Mouse (Mus musculus) kidney, embryonic 15.5 days (tissue): Measurements from ENCODE around the gene Sel1l2. TPM values are rescaled to one million over a fixed set of nuclear protein-coding genes. Genes with fewer than 3 reads are reported as not detected.

Source experiments
- ATAC-seq: fragments of 200-750 bp; cut with Nextera tagmentation; replicated peaks from 2 replicates; pipeline ENCODE4 v1.8.0; 2017; ENCODE audit warnings: moderate TSS enrichment; ENCODE audit not compliant: low FRiP score
- H3K27ac ChIP-seq: fragments of 300-500 bp; sonication (generic); 2 replicates; pipeline ENCODE4 v1.5.1; 2015; ENCODE audit warnings: mild to moderate bottlenecking, inconsistent platforms
- H3K27me3 ChIP-seq: fragments of 300-500 bp; sonication (generic); 2 replicates; pipeline ENCODE4 v1.6.1; 2015; ENCODE audit warnings: inconsistent platforms
- H3K36me3 ChIP-seq: fragments of 300-500 bp; sonication (generic); 2 replicates; pipeline ENCODE4 v1.6.1; 2015; ENCODE audit warnings: inconsistent platforms
- H3K4me1 ChIP-seq: fragments of 300-500 bp; sonication (generic); 2 replicates; pipeline ENCODE4 v1.6.1; 2015; ENCODE audit warnings: inconsistent platforms
- H3K4me2 ChIP-seq: fragments of 300-500 bp; sonication (generic); 2 replicates; pipeline ENCODE4 v1.6.1; 2015; ENCODE audit warnings: moderate library complexity, mild to moderate bottlenecking, inconsistent platforms
- H3K4me3 ChIP-seq: fragments of 300-500 bp; sonication (generic); replicated peaks from 2 replicates; pipeline ENCODE4 v1.5.1; 2015; ENCODE audit warnings: mild to moderate bottlenecking, inconsistent platforms
- H3K9ac ChIP-seq: fragments of 300-500 bp; sonication (generic); 2 replicates; pipeline ENCODE4 v1.6.1; 2015; ENCODE audit warnings: mild to moderate bottlenecking, inconsistent platforms
- H3K9me3 ChIP-seq: fragments of 300-500 bp; sonication (generic); replicated peaks from 2 replicates; pipeline ENCODE4 v1.6.1; 2016; ENCODE audit warnings: inconsistent platforms
- WGBS: fragments of 180-500 bp; shearing (Covaris S2); methylation state at CpG from one replicate; pipeline ENCODE4 v1.1.7; 2015; ENCODE audit warnings: mixed read lengths; 5-methylcytosine and 5-hydroxymethylcytosine counted together
- polyA plus RNA-seq: library from polyadenylated mRNA; unstranded; fragments of >200 nt; fragmentation: Nextera tagmentation; extraction: Ambion mirVana; gene quantifications from 2 replicates; pipeline ENCODE4 v1.2.1, GENCODE M21; 2015

The Sel1l2 gene
- not detected in 2 replicates for polyA plus RNA-seq

GRCm38 (mm10) chr2:140389525-140389924, at the start of gene Sel1l2:
Gene Sel1l2, minus strand, starts transcription at chr2:140389706.
- Histone ChIP-seq H3K27ac (no peak within 1 kb of the TSS), H3K9me3 (no peaks in the 10 kb centered on the region), H3K4me3 (no peak within 1 kb of the TSS), H3K36me3 (no peaks in the 10 kb centered on the region), H3K4me1 (peaks cover under 1% of the 10 kb centered on the region; the same call in 1 of the 2 replicates), H3K27me3 (no peaks in the 10 kb centered on the region), H3K4me2 (no peak within 1 kb of the TSS), H3K9ac (no peak within 1 kb of the TSS)
- WGBS = 29% methylated on average over 4 of the region's 4 CpGs
- no peak for ATAC-seq

- Histone ChIP-seq H3K9me3 (no peaks in the 10 kb centered on the region), H3K4me3 (no peak overlapping the region), H3K27ac (no peak overlapping the region), H3K27me3 (no peaks in the 10 kb centered on the region), H3K4me2 (no peak overlapping the region), H3K9ac (no peak overlapping the region), H3K36me3 (no peaks in the 10 kb centered on the region), H3K4me1 (no peaks in the 10 kb centered on the region)
- no peak for ATAC-seq
- 79% methylated on average over 4 of the region's 4 CpGs for WGBS
These were observed 49.6 kb upstream of the Sel1l2 start for GRCm38 (mm10) chr2:140439081-140439480.

GRCm38 (mm10) chr2:140427283-140427682, 37.8 kb upstream of the Sel1l2 start:
- Histone ChIP-seq H3K9me3 (no peaks in the 10 kb centered on the region), H3K4me3 (no peak overlapping the region), H3K4me2 (no peak overlapping the region)

GRCm38 (mm10) chr2:140425844-140426243, 36.3 kb upstream of the Sel1l2 start:
- Histone ChIP-seq H3K4me3 (no peak overlapping the region), H3K27ac (no peak overlapping the region), H3K9ac (no peak overlapping the region), H3K36me3 (no peaks in the 10 kb centered on the region), H3K27me3 (no peaks in the 10 kb centered on the region), H3K4me1 (no peaks in the 10 kb centered on the region), H3K9me3 (no peaks in the 10 kb centered on the region), H3K4me2 (no peak overlapping the region)
- no peak for ATAC-seq

More at GRCm38 (mm10) chr2:140427283-140427682, 37.8 kb upstream of the Sel1l2 start:
- no peaks in the 10 kb centered on the region for H3K27me3 ChIP-seq
- H3K9ac ChIP-seq = no peak overlapping the region
- 0 out of 2 replicates have a peak, but pooled peaks have one; percentile 40 for ATAC-seq
- H3K27ac ChIP-seq = no peak overlapping the region
- H3K4me1 ChIP-seq = no peaks in the 10 kb centered on the region
- WGBS = 16% methylated on average over 4 of the region's 4 CpGs
- H3K36me3 ChIP-seq = no peaks in the 10 kb centered on the region

- H3K9me3 ChIP-seq = no peaks in the 10 kb centered on the region
- H3K27ac ChIP-seq = no peak overlapping the region
- H3K36me3 ChIP-seq = no peaks in the 10 kb centered on the region
- peak overlapping the region; percentile 88 for H3K4me3 ChIP-seq
- ATAC-seq = peak; percentile 71
- peaks cover 8% of the 10 kb centered on the region for H3K4me1 ChIP-seq
- H3K4me2 ChIP-seq = peak overlapping the region; percentile 90
- WGBS = under 1% methylated on average over 40 of the region's 58 CpGs
- 0 out of 2 replicates have a peak, but pooled peaks cover 10% of the 10 kb centered on the region for H3K27me3 ChIP-seq
- H3K9ac ChIP-seq = peak overlapping the region; percentile 66
These were observed 6.3 kb upstream of the Sel1l2 start for GRCm38 (mm10) chr2:140395744-140396231.

DNA sequence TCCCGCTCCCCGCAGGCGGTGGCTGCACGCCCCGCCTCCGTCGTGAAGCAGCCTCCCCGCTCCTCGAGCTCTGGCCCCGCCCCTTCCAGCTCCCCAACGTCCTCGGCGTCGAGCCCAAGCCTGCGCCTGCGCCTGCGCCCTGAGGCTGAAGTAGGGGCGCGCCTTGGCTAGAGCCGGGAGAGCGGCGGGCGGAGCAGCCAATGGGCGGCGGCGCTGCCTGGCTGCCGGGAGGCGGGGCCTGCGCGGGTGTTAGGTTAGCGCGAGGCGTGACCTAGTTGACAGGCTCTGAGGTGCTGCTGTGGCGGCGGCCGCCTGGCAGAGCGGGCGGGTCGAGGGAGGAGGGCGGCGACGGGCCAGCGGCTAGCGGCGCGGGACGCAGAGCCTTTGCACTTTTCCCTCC, 5.7 kb upstream of the Sel1l2 start, which contains the start of gene Macrod2:
Gene Macrod2, plus strand, starts transcription at position 131 of the 400 bp plus-strand sequence.
- H3K27ac ChIP-seq = 0 out of 2 replicates have a peak within 1 kb of the TSS, but pooled peaks have one; percentile 45
- H3K36me3 ChIP-seq = no peaks in the 10 kb centered on the region
- peak; percentile 99 for ATAC-seq
- H3K4me2 ChIP-seq = peak within 1 kb of the TSS; percentile 90
- peak within 1 kb of the TSS; percentile 66 for H3K9ac ChIP-seq
- 0 out of 2 replicates have a peak, but pooled peaks cover 10% of the 10 kb centered on the region for H3K27me3 ChIP-seq
- H3K4me1 ChIP-seq = peaks cover 8% of the 10 kb centered on the region
- H3K9me3 ChIP-seq = no peaks in the 10 kb centered on the region
- WGBS = under 1% methylated on average over 29 of the region's 47 CpGs
- H3K4me3 ChIP-seq = peak within 1 kb of the TSS; percentile 88

- H3K4me2 ChIP-seq = no peak overlapping the region
- 77% methylated on average over 1 of the region's 1 CpGs for WGBS
- no peak for ATAC-seq
These were observed 24.7 kb downstream of the Sel1l2 start for GRCm38 (mm10) chr2:140364804-140365203.

GRCm38 (mm10) chr2:140359905-140360304, 29.6 kb downstream of the Sel1l2 start:
- H3K4me2 ChIP-seq = no peak overlapping the region
- H3K36me3 ChIP-seq = no peaks in the 10 kb centered on the region
- H3K9me3 ChIP-seq = no peaks in the 10 kb centered on the region
- no peak overlapping the region for H3K4me3 ChIP-seq
- no peaks in the 10 kb centered on the region for H3K27me3 ChIP-seq
- WGBS = 35% methylated on average over 2 of the region's 2 CpGs
- peak; percentile 71 for ATAC-seq
- no peak overlapping the region for H3K27ac ChIP-seq
- H3K9ac ChIP-seq = no peak overlapping the region
- no peaks in the 10 kb centered on the region for H3K4me1 ChIP-seq

More at GRCm38 (mm10) chr2:140364804-140365203, 24.7 kb downstream of the Sel1l2 start:
- H3K4me1 ChIP-seq = no peaks in the 10 kb centered on the region
- no peaks in the 10 kb centered on the region for H3K27me3 ChIP-seq
- no peak overlapping the region for H3K4me3 ChIP-seq
- H3K9ac ChIP-seq = no peak overlapping the region
- H3K9me3 ChIP-seq = no peaks in the 10 kb centered on the region
- no peak overlapping the region for H3K27ac ChIP-seq
- H3K36me3 ChIP-seq = no peaks in the 10 kb centered on the region

DNA sequence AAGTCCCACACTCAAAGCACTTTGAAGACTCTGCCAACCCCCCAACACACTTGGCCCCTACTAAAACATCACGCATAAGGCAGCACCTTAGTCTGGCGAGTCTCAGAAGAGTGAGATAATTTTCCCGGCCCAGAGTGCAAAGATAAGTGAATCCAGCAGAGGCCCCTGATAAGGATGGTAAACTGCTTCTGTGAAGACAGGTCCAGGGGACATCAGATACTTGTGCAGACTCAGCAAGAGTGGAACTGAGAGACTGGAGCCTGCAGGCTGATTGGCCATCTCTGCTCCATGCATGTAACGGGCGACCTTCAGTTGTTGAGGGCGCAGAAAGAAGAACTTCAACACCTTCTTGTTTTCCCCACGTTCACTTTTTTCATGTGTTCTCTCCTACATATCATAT, 47.1 kb downstream of the Sel1l2 start:
- Histone ChIP-seq H3K27ac (no peak overlapping the region), H3K9me3 (no peaks in the 10 kb centered on the region), H3K9ac (no peak overlapping the region), H3K4me2 (no peak overlapping the region), H3K27me3 (no peaks in the 10 kb centered on the region), H3K4me1 (no peaks in the 10 kb centered on the region), H3K36me3 (no peaks in the 10 kb centered on the region), H3K4me3 (no peak overlapping the region)
- no peak for ATAC-seq
- WGBS = 86% methylated on average over 7 of the region's 7 CpGs

GRCm38 (mm10) chr2:140330508-140331306, 58.8 kb downstream of the Sel1l2 start:
- Histone ChIP-seq H3K27me3 (no peaks in the 10 kb centered on the region), H3K4me3 (no peak overlapping the region), H3K9me3 (no peaks in the 10 kb centered on the region), H3K4me2 (no peak overlapping the region), H3K36me3 (no peaks in the 10 kb centered on the region), H3K9ac (no peak overlapping the region), H3K4me1 (no peaks in the 10 kb centered on the region), H3K27ac (no peak overlapping the region)
- no peak for ATAC-seq
- 75% methylated on average over 5 of the region's 5 CpGs for WGBS

DNA sequence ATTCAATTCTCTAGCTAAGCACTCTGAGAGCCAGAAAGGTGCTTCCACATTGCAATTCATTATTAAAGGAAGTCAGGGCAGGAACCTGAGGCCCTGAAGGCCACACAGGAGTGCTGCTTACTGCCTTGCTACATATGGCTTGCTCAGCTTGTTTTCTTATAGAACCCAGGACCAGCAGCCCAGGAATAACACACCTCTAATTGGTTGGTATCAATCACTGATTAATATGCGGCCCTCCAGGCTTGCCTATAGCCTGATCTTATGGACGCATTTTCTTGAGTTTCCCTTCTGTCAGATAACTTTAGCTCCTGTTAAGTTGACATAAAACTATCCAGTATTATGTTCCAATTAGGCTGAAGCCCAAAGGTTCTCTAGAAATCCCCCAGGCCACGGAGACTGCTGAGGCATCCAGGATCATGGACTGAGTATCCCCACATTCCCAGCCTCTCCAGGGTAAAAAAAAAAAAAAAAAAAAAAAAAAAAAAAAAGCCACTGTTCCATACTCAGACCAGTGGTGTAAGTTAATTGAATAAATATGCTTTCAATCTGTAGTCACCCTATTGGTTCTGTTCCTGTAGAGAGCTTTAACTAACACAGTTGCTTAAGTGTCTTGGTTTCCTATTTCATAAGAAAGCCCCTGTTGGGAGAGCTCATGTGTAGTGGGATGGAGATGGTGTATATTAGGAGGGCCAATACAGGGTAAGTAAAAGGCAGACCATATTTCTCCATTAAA, 86.4 kb downstream of the Sel1l2 start:
- Histone ChIP-seq H3K27ac (no peak overlapping the region), H3K4me2 (no peak overlapping the region), H3K4me3 (no peak overlapping the region), H3K9ac (no peak overlapping the region), H3K9me3 (no peaks in the 10 kb centered on the region), H3K4me1 (no peaks in the 10 kb centered on the region), H3K36me3 (no peaks in the 10 kb centered on the region), H3K27me3 (no peaks in the 10 kb centered on the region)
- no peak for ATAC-seq
- 77% methylated on average over 3 of the region's 3 CpGs for WGBS

DNA sequence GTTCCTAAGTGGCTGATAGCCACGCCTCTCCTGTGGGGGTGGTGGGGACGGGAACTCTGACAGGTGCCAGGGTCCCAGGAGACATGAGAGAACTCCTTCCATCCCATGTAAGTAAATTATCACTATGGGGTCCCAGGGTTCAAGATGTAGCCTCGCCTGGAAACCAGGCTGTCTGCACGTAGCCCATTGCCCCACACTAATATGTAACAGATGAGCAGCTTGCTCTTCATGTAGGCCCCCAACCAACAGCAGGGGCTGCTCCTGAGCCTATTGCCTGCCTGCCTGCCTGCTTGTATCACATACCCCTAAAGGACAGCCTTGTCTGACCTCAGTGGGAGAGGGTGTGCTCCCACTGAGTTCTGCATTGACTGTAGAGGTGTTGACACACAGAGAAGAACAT, 92.4 kb downstream of the Sel1l2 start:
- H3K4me3 ChIP-seq = no peak overlapping the region
- no peak overlapping the region for H3K4me2 ChIP-seq
- WGBS = 26% methylated on average over 4 of the region's 4 CpGs
- H3K36me3 ChIP-seq = no peaks in the 10 kb centered on the region
- H3K4me1 ChIP-seq = no peaks in the 10 kb centered on the region
- H3K9ac ChIP-seq = no peak overlapping the region
- no peaks in the 10 kb centered on the region for H3K9me3 ChIP-seq
- ATAC-seq = no peak
- no peaks in the 10 kb centered on the region for H3K27me3 ChIP-seq
- no peak overlapping the region for H3K27ac ChIP-seq
